Mouse (Mus musculus) lung, adult 2 months (tissue): Measurements from ENCODE around the gene Fam160b1.

ENCODE experiments used
- CTCF ChIP-seq: fragments of 200-500 bp; IDR thresholded peaks from 2 replicates; pipeline ENCODE4 v1.5.1; 2011; ENCODE audit warnings: mild to moderate bottlenecking, low read length, control low read depth; ENCODE audit not compliant: insufficient read depth
- POLR2A ChIP-seq: fragments of 200-500 bp; IDR thresholded peaks from 2 replicates; pipeline ENCODE4 v1.6.1; 2011; ENCODE audit warnings: low read depth, mild to moderate bottlenecking, control low read depth, low read length, borderline replicate concordance; ENCODE audit errors: extremely low read depth

- TF ChIP-seq CTCF (no peak), POLR2A (no peak)
These were observed 30.2 kb upstream of the Fam160b1 start for GRCm38 (mm10) chr19:57330309-57330708.
